Mouse (Mus musculus) erythroblast, embryonic 14.5 days (primary cell): ENCODE measurements around the gene Cep164. TPM values are rescaled to one million over a fixed set of nuclear protein-coding genes. Genes with fewer than 3 reads are reported as not detected.
"Not testable (repeated sequence)": the region's sequence is repeated elsewhere in the genome, so short reads cannot be mapped to it uniquely, and the experiment has no call there.

ENCODE experiments used
- H3K27me3 ChIP-seq: 2 replicates; pipeline ENCODE4 v1.6.1; 2012; ENCODE audit warnings: inconsistent platforms; ENCODE audit not compliant: control insufficient read depth
- H3K36me3 ChIP-seq: 2 replicates; pipeline ENCODE4 v1.6.1; 2012; ENCODE audit warnings: mild to moderate bottlenecking, inconsistent platforms; ENCODE audit not compliant: control insufficient read depth
- H3K4me1 ChIP-seq: 2 replicates; pipeline ENCODE4 v1.6.1; 2012; ENCODE audit warnings: inconsistent platforms; ENCODE audit not compliant: control insufficient read depth
- H3K4me3 ChIP-seq: replicated peaks from 2 replicates; pipeline ENCODE3; 2012; ENCODE audit warnings: moderate library complexity, mild to moderate bottlenecking, inconsistent platforms
- H3K9me3 ChIP-seq: 2 replicates; pipeline ENCODE4 v1.6.1; 2012; ENCODE audit warnings: low read length, inconsistent platforms, mixed read lengths; ENCODE audit not compliant: control insufficient read depth
- GATA1 ChIP-seq: IDR thresholded peaks from 2 replicates; pipeline ENCODE4 v1.6.1; 2012; ENCODE audit warnings: low read length, inconsistent platforms, mixed read lengths
- TAL1 ChIP-seq: IDR thresholded peaks from 3 replicates; pipeline ENCODE4 v1.6.1; 2012; ENCODE audit warnings: low read length, inconsistent platforms, mixed read lengths
- polyA plus RNA-seq: library from polyadenylated mRNA; stranded (reverse); fragments of >175 nt; gene quantifications from 2 replicates; pipeline ENCODE4 v1.2.3, GENCODE M21; 2012

Gene Cep164
- polyA plus RNA-seq, 1 experiment: 3.3 TPM

GRCm38 (mm10) chr9:45783249-45784069 is 45.0 kb downstream of the Cep164 start:
- peaks cover 23% of the 10 kb centered on the region for H3K36me3 ChIP-seq
- no peak overlapping the region for H3K4me3 ChIP-seq
- peaks cover 18% of the 10 kb centered on the region for H3K4me1 ChIP-seq
- TF ChIP-seq GATA1: no peak
- TF ChIP-seq TAL1: no peak
- no peaks in the 10 kb centered on the region for H3K27me3 ChIP-seq
- H3K9me3 ChIP-seq: no peaks in the 10 kb centered on the region

- Histone ChIP-seq H3K27me3 (no peaks in the 10 kb centered on the region), H3K36me3 (peaks cover 46% of the 10 kb centered on the region), H3K9me3 (no peaks in the 10 kb centered on the region), H3K4me3 (no peak overlapping the region), H3K4me1 (peaks cover 11% of the 10 kb centered on the region)
- no peak for TF ChIP-seq GATA1
- no peak for TF ChIP-seq TAL1
Observed at GRCm38 (mm10) chr9:45779201-45779600, 49.3 kb downstream of the Cep164 start.

DNA sequence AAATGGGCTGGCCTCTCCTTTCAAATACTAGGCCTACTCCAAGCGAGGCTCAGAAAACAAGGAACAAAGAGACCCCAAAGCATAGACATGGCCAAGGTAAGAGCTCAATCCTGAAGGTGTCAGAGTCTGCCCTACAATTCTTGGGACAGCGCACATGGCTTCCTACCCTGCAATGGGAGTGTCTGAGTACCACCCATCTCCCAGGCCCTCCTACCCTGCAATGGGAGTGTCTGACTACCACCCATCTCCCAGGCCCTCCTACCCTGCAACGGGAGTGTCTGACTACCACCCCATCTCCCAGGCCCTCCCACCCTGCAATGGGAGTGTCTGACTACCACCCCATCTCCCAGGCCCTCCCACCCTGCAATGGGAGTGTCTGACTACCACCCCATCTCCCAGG is 52.3 kb downstream of the Cep164 start:
- Histone ChIP-seq H3K4me1 (peaks cover 11% of the 10 kb centered on the region), H3K36me3 (peaks cover 68% of the 10 kb centered on the region)
- H3K4me3 ChIP-seq, H3K9me3 ChIP-seq, H3K27me3 ChIP-seq: not testable (repeated sequence)

GRCm38 (mm10) chr9:45774088-45774487 is 54.4 kb downstream of the Cep164 start:
- TF ChIP-seq TAL1 (no peak), GATA1 (no peak)

GRCm38 (mm10) chr9:45769596-45769995 is 58.9 kb downstream of the Cep164 start:
- H3K36me3 ChIP-seq: peaks cover 41% of the 10 kb centered on the region
- no peak overlapping the region for H3K4me3 ChIP-seq
- no peak for TF ChIP-seq TAL1
- TF ChIP-seq GATA1: no peak
- no peaks in the 10 kb centered on the region for H3K4me1 ChIP-seq
- no peaks in the 10 kb centered on the region for H3K9me3 ChIP-seq
- H3K27me3 ChIP-seq: no peaks in the 10 kb centered on the region

More at GRCm38 (mm10) chr9:45774088-45774487, 54.4 kb downstream of the Cep164 start:
- H3K4me3 ChIP-seq: no peak overlapping the region
- no peaks in the 10 kb centered on the region for H3K9me3 ChIP-seq
- peaks cover 11% of the 10 kb centered on the region for H3K4me1 ChIP-seq
- H3K27me3 ChIP-seq: no peaks in the 10 kb centered on the region
- peaks cover 75% of the 10 kb centered on the region for H3K36me3 ChIP-seq

DNA sequence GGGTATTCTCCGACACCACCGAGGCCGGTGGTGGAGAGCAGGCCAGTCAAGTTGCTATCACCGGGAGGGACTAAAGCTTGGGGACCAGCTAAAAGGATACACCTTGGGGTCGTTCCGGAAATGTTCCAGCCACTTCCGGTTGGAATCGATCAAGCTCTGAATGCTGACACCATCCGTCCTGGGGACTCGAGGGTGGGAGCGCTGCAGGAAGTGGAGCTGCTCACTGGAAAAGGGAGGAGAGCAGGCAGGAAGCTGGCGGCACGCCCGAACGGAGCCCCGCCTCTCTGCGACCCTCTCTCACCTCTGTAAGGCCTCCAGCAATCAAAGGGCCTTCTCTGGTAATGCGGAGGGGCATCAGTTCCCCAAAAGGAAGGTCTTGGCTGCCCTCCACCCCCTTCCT is 60.1 kb downstream of the Cep164 start:
- Histone ChIP-seq H3K36me3 (peaks cover 30% of the 10 kb centered on the region), H3K4me1 (peaks cover 4% of the 10 kb centered on the region), H3K9me3 (no peaks in the 10 kb centered on the region), H3K4me3 (no peak overlapping the region), H3K27me3 (no peaks in the 10 kb centered on the region)
- TF ChIP-seq TAL1: no peak
- TF ChIP-seq GATA1: no peak

DNA sequence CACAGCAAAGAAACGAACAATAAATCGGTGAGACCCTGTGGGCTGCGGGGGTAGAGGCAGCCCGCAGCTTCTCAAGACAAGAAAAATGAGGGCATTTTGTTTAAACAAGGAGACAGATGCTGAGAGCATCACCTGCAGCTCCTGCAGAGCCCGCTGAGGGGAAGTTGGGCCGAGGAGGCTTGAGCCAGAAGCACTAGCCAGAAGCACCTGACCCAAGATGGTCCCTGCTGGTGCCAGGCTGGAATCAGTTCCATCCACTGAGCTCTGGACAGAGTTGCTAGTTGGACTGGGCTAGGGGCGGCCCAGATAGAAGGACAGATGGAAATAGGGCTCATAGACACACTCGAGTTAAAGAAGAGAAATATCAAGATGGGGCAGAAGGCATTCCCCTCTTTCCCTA is 61.3 kb downstream of the Cep164 start:
- Histone ChIP-seq H3K9me3 (no peaks in the 10 kb centered on the region), H3K4me1 (peaks cover 4% of the 10 kb centered on the region), H3K4me3 (no peak overlapping the region), H3K27me3 (no peaks in the 10 kb centered on the region), H3K36me3 (peaks cover 24% of the 10 kb centered on the region)
- TF ChIP-seq TAL1: no peak
- TF ChIP-seq GATA1: no peak

DNA sequence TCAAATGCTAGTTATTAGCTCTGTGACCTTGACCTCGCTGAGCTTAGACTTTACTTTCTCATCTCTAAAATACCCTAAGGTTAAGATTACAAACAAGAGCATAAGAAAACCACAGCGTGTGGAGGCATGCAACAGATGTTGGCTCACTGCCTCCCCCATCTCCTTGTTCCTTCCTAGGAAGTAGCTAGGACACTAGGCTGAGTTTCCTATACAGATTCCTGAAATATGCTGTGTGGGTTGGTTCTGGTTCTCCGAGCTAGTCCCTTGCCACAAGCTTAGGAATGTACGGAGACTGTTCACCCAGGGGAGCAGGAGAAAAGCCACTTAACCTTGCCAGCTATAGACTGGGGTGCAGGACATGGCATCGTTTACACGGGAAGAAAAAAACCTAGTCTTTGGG is 62.3 kb downstream of the Cep164 start:
- Histone ChIP-seq H3K27me3 (no peaks in the 10 kb centered on the region), H3K36me3 (peaks cover 15% of the 10 kb centered on the region), H3K4me1 (peaks cover 4% of the 10 kb centered on the region), H3K9me3 (no peaks in the 10 kb centered on the region), H3K4me3 (no peak overlapping the region)
- TF ChIP-seq GATA1 (no peak), TAL1 (no peak)

DNA sequence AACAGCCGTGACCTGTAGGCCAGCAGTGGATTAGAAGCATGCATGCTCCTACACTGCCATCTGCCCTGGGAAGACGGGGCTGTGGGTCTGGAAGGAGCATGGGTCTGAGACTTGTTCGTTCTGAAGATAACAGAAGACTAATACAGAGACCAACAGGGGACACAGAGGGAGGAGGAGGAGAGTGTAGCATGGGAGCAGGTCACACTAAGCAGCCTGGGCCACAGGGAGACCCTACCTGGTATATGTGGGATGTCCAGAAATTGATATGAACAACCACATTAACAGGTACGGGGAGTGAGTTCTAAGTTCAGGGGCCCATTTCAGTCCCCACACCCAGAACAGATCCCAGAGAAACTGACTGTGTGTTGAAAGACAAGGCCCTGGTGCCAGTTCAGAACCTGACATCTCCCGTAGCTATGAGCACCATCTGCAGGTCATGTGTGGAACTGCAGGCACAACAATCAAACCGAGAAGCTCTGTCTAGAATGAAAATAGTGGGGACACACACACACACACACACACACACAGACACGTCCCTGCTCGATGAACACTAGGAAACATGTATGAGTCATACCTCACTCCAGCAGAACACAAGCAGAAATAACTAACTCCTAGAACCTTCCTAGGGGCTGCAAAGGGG is 73.9 kb downstream of the Cep164 start:
- no peaks in the 10 kb centered on the region for H3K36me3 ChIP-seq
- no peaks in the 10 kb centered on the region for H3K27me3 ChIP-seq
- H3K9me3 ChIP-seq: no peaks in the 10 kb centered on the region
- no peaks in the 10 kb centered on the region for H3K4me1 ChIP-seq
- TF ChIP-seq TAL1: no peak
- no peak for TF ChIP-seq GATA1
- no peak overlapping the region for H3K4me3 ChIP-seq
